Mouse (Mus musculus) adrenal gland, adult 2 months (tissue): ENCODE results near the gene Gm9195. TPM values are rescaled to one million over a fixed set of nuclear protein-coding genes. Genes with fewer than 3 reads are reported as not detected.
A peak's percentile ranks its signal among the peaks of the same experiment; 100 is the strongest.

Experiments used
- DNase-seq: peaks from one replicate; pipeline ENCODE4 v3.0.0; 2021
- long read RNA-seq: library from polyadenylated mRNA; stranded (forward); transcript quantifications from one replicate; pipeline ENCODE4 v2.0.0, GENCODE M21; 2021
- polyA plus RNA-seq: library from polyadenylated mRNA; depleted of rRNA; stranded (reverse); fragments of >200 nt; gene quantifications from 2 replicates; pipeline ENCODE4 v1.2.3, GENCODE M21; 2012; rRNA removed
- total RNA-seq, 2 experiments: library from RNA; stranded (reverse); gene quantifications; 2 replicates each; pipeline ENCODE4 v1.2.3; 2021

Gm9195 gene
- total RNA-seq = not detected
- not detected in 2 replicates for polyA plus RNA-seq
- long read RNA-seq = 0 reads

GRCm38 (mm10) chr14:72491738-72492137 lies at the start of gene Gm9195:
TSS of gene Gm9195 (minus strand) at chr14:72491838.
- DNase-seq = no peak

GRCm38 (mm10) chr14:72536392-72537017 lies 44.9 kb upstream of the Gm9195 start:
- DNase-seq = peak; percentile 18

- DNase-seq = no peak
Measured at GRCm38 (mm10) chr14:72533862-72534261, 42.2 kb upstream of the Gm9195 start.

- DNase-seq = peak; percentile 28
Measured at GRCm38 (mm10) chr14:72532028-72532917, 40.6 kb upstream of the Gm9195 start.

- no peak for DNase-seq
Measured at GRCm38 (mm10) chr14:72527126-72527525, 35.5 kb upstream of the Gm9195 start.

GRCm38 (mm10) chr14:72519561-72519960 lies 27.9 kb upstream of the Gm9195 start:
- DNase-seq = no peak

GRCm38 (mm10) chr14:72518786-72519185 lies 27.1 kb upstream of the Gm9195 start:
- DNase-seq = no peak

- DNase-seq = peak; percentile 20
Measured at GRCm38 (mm10) chr14:72516376-72516775, 24.7 kb upstream of the Gm9195 start.

GRCm38 (mm10) chr14:72506723-72507420 lies 15.2 kb upstream of the Gm9195 start:
- DNase-seq = no peak

- no peak for DNase-seq
Measured at GRCm38 (mm10) chr14:72506018-72506722, 14.5 kb upstream of the Gm9195 start.

- no peak for DNase-seq
Measured at GRCm38 (mm10) chr14:72504985-72505384, 13.3 kb upstream of the Gm9195 start.

GRCm38 (mm10) chr14:72503241-72503640 lies 11.6 kb upstream of the Gm9195 start:
- no peak for DNase-seq

GRCm38 (mm10) chr14:72493775-72494174 lies 2.1 kb upstream of the Gm9195 start:
- DNase-seq = no peak

GRCm38 (mm10) chr14:72490367-72490766 lies 1.3 kb downstream of the Gm9195 start:
- DNase-seq = no peak

- no peak for DNase-seq
Measured at GRCm38 (mm10) chr14:72474501-72474900, 17.1 kb downstream of the Gm9195 start.

GRCm38 (mm10) chr14:72468429-72468828 lies 23.2 kb downstream of the Gm9195 start:
- DNase-seq = no peak

- no peak for DNase-seq
Measured at GRCm38 (mm10) chr14:72466384-72466783, 25.3 kb downstream of the Gm9195 start.

- no peak for DNase-seq
Measured at GRCm38 (mm10) chr14:72461591-72461990, 30.0 kb downstream of the Gm9195 start.

GRCm38 (mm10) chr14:72460291-72460690 lies 31.3 kb downstream of the Gm9195 start:
- no peak for DNase-seq

GRCm38 (mm10) chr14:72458930-72459329 lies 32.7 kb downstream of the Gm9195 start:
- DNase-seq = no peak

GRCm38 (mm10) chr14:72447141-72448091 lies 44.2 kb downstream of the Gm9195 start:
- DNase-seq = peak; percentile 35
